Mouse (Mus musculus): ENCODE results near the gene Cyp2d26. TPM values are rescaled to one million over a fixed set of nuclear protein-coding genes. Genes with fewer than 3 reads are reported as not detected.

Gene Cyp2d26
- polyA plus RNA-seq (2016; fragmentation: Nextera tagmentation; extraction: Ambion mirVana): not detected in 2 replicates

DNA sequence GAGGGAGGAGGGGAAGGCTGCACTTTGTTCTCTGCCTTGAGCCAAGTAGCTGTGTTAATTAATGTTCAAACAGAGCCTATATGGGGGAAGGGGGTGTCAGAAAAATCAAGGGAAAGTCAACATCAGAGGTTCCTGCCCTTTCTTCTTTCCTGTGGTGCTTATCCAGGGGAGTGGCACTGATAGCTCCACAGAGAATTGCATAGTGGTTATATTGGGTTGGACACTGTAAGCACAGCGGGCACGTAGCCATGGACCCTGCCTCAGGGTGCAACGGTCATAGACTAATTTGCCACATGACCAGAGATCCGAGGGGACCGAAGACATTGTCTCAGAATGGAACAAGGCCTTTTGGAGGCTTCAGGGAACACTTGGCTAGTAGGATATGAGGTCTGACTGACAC lies at the start of gene Cyp2d26:
TSS of gene Cyp2d26 (minus strand) at position 18 of the 400 bp plus-strand sequence.
- 92% methylated on average over 5 of the region's 5 CpGs for WGBS
- Histone ChIP-seq H3K4me2 (replicated peaks) (no peak within 1 kb of the TSS), H3K9me3 (no peaks in the 10 kb centered on the region), H3K9ac (replicated peaks) (no peak within 1 kb of the TSS), H3K4me3 (no peak within 1 kb of the TSS), H3K27ac (replicated peaks) (no peak within 1 kb of the TSS), H3K4me1 (no peaks in the 10 kb centered on the region), H3K27me3 (no peaks in the 10 kb centered on the region), H3K36me3 (no peaks in the 10 kb centered on the region)
- ATAC-seq (ENCODE audit: low FRiP score, low read depth): no peak

DNA sequence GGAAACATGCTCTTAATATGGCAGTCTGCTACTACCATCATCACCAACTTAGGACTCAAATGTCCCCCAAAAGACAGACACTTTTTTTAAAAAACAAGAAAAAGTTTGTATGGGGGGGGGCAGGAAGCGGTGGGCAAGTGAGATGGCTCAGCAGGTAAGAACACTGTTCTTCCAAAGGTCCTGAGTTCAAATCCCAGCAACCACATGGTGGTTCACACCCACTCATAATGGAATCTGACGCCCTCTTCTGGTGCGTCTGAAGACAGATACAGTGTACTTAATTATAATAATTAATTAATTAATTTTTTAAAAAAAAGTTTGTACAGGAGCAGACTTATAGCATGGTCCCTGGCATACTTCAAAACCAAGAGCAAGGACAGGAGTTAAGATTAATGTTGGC lies 45.1 kb upstream of the Cyp2d26 start:
- Histone ChIP-seq H3K4me2 (replicated peaks) (no peak overlapping the region), H3K27me3 (no peaks in the 10 kb centered on the region), H3K4me3 (no peak overlapping the region), H3K9ac (replicated peaks) (no peak overlapping the region), H3K27ac (replicated peaks) (no peak overlapping the region), H3K4me1 (no peaks in the 10 kb centered on the region), H3K9me3 (no peaks in the 10 kb centered on the region), H3K36me3 (no peaks in the 10 kb centered on the region)
- 93% methylated on average over 3 of the region's 3 CpGs for WGBS
- no peak for ATAC-seq (ENCODE audit: low FRiP score, low read depth)

GRCm38 (mm10) chr15:82829917-82830316 lies 35.8 kb upstream of the Cyp2d26 start:
- H3K27me3 ChIP-seq: no peaks in the 10 kb centered on the region
- ATAC-seq (ENCODE audit: low FRiP score, low read depth): no peak
- H3K9me3 ChIP-seq: no peaks in the 10 kb centered on the region
- 0 out of 2 replicates have a peak, but pooled peaks cover 5% of the 10 kb centered on the region for H3K36me3 ChIP-seq
- no peaks in the 10 kb centered on the region for H3K4me1 ChIP-seq
- no peak overlapping the region for H3K27ac ChIP-seq (replicated peaks)
- no peak overlapping the region for H3K4me2 ChIP-seq (replicated peaks)
- H3K9ac ChIP-seq (replicated peaks): no peak overlapping the region
- 89% methylated on average over 6 of the region's 6 CpGs for WGBS
- no peak overlapping the region for H3K4me3 ChIP-seq

GRCm38 (mm10) chr15:82825866-82826265 lies 31.8 kb upstream of the Cyp2d26 start:
- no peak for ATAC-seq (ENCODE audit: low FRiP score, low read depth)
- no peaks in the 10 kb centered on the region for H3K9me3 ChIP-seq
- H3K36me3 ChIP-seq: 0 out of 2 replicates have a peak, but pooled peaks cover 8% of the 10 kb centered on the region
- no peak overlapping the region for H3K27ac ChIP-seq (replicated peaks)
- no peak overlapping the region for H3K4me3 ChIP-seq
- H3K9ac ChIP-seq (replicated peaks): no peak overlapping the region
- no peaks in the 10 kb centered on the region for H3K27me3 ChIP-seq
- 0 out of 2 replicates have a peak, but pooled peaks cover 5% of the 10 kb centered on the region for H3K4me1 ChIP-seq
- no peak overlapping the region for H3K4me2 ChIP-seq (replicated peaks)

GRCm38 (mm10) chr15:82822347-82822746 lies 28.3 kb upstream of the Cyp2d26 start:
- Histone ChIP-seq H3K4me1 (0 out of 2 replicates have a peak, but pooled peaks cover 5% of the 10 kb centered on the region), H3K36me3 (0 out of 2 replicates have a peak, but pooled peaks cover 8% of the 10 kb centered on the region), H3K27me3 (no peaks in the 10 kb centered on the region), H3K4me2 (replicated peaks) (no peak overlapping the region), H3K9ac (replicated peaks) (no peak overlapping the region), H3K4me3 (no peak overlapping the region), H3K9me3 (no peaks in the 10 kb centered on the region), H3K27ac (replicated peaks) (no peak overlapping the region)
- ATAC-seq (ENCODE audit: low FRiP score, low read depth): no peak
- WGBS: 85% methylated on average over 3 of the region's 4 CpGs

- Histone ChIP-seq H3K4me3 (no peak overlapping the region), H3K9ac (replicated peaks) (no peak overlapping the region), H3K4me2 (replicated peaks) (no peak overlapping the region), H3K36me3 (0 out of 2 replicates have a peak, but pooled peaks cover 8% of the 10 kb centered on the region), H3K27me3 (no peaks in the 10 kb centered on the region), H3K9me3 (no peaks in the 10 kb centered on the region), H3K4me1 (0 out of 2 replicates have a peak, but pooled peaks cover 5% of the 10 kb centered on the region), H3K27ac (replicated peaks) (no peak overlapping the region)
- ATAC-seq (ENCODE audit: low FRiP score, low read depth): no peak
- WGBS: 87% methylated on average over 1 of the region's 1 CpGs
Measured at GRCm38 (mm10) chr15:82821657-82822056, 27.6 kb upstream of the Cyp2d26 start.

- H3K9me3 ChIP-seq: no peaks in the 10 kb centered on the region
- H3K27me3 ChIP-seq: no peaks in the 10 kb centered on the region
- peaks cover 9% of the 10 kb centered on the region for H3K36me3 ChIP-seq
- H3K4me1 ChIP-seq: no peaks in the 10 kb centered on the region
- H3K4me3 ChIP-seq: no peak overlapping the region
- H3K4me2 ChIP-seq (replicated peaks): no peak overlapping the region
- no peak overlapping the region for H3K27ac ChIP-seq (replicated peaks)
- WGBS: 87% methylated on average over 4 of the region's 4 CpGs
- no peak overlapping the region for H3K9ac ChIP-seq (replicated peaks)
- ATAC-seq (ENCODE audit: low FRiP score, low read depth): no peak
Measured at GRCm38 (mm10) chr15:82815296-82815695, 21.2 kb upstream of the Cyp2d26 start.

DNA sequence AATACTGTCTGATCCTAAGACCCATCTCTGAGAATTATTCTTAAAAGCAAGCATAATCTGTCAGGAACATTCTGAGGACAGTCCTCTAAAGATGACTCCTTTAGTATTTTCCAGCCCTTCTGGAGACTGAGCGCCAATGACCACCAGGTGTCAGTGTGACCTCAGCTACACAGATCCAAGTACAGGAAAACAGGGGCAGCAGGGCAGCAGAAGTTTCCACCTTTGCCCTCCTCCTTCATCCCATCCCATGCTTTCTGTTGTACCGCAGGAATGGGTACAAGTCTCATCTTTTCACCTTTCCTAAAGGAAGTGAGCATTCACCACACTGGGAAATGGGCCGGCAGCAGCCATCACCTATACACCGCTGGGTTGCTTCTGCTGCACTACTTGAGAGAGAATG lies 20.7 kb upstream of the Cyp2d26 start:
- Histone ChIP-seq H3K9me3 (no peaks in the 10 kb centered on the region), H3K4me1 (peaks cover under 1% of the 10 kb centered on the region; the same call in 1 of the 2 replicates), H3K27ac (replicated peaks) (no peak overlapping the region), H3K4me2 (replicated peaks) (no peak overlapping the region), H3K27me3 (no peaks in the 10 kb centered on the region), H3K36me3 (peaks cover 12% of the 10 kb centered on the region), H3K9ac (replicated peaks) (no peak overlapping the region), H3K4me3 (no peak overlapping the region)
- ATAC-seq (ENCODE audit: low FRiP score, low read depth): no peak
- WGBS: 66% methylated on average over 4 of the region's 4 CpGs

DNA sequence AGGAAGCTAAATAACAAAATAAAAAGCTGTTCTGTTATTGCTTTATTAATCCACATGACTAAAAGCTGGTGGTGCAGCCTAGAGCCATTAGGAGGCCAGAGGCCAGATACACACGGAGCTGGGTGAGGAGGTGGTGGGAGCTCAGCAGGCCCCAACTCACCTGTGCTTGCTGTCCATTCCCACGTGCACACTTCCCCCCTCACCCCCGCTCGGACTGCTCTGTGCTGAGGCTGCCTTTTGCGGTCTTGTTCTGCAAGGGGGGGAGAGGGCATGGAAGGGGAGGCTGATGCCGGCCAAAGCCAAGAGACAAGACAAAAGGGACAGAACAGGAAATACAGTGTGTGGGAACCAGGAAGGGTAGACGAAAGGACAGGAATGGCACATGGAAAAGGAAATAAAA lies 20.2 kb upstream of the Cyp2d26 start:
- no peaks in the 10 kb centered on the region for H3K27me3 ChIP-seq
- ATAC-seq (ENCODE audit: low FRiP score, low read depth): no peak
- H3K4me2 ChIP-seq (replicated peaks): no peak overlapping the region
- peaks cover 16% of the 10 kb centered on the region for H3K36me3 ChIP-seq
- H3K4me3 ChIP-seq: no peak overlapping the region
- H3K4me1 ChIP-seq: peaks cover 5% of the 10 kb centered on the region; the same call in 1 of the 2 replicates
- WGBS: 89% methylated on average over 7 of the region's 7 CpGs
- no peaks in the 10 kb centered on the region for H3K9me3 ChIP-seq
- no peak overlapping the region for H3K27ac ChIP-seq (replicated peaks)
- H3K9ac ChIP-seq (replicated peaks): no peak overlapping the region

DNA sequence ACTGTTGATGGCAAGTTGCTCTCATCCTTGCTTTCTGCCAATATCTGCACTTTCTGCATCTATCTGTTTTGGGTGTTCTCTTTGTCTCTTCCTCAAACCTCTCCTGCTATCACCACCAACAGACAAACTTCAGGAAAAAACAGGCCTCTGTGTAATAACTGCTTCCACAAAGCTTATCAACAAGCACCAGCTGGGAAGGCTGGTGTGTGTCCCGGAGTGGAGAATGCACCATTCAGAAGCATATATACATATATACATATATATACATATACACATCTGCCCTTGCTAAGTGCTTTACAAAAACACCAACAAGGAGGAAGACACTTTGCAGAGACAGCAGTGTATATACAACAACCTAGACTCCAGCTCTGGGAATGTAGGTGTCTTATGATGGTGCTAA lies 16.5 kb upstream of the Cyp2d26 start:
- peaks cover 16% of the 10 kb centered on the region for H3K36me3 ChIP-seq
- WGBS: 96% methylated on average over 1 of the region's 1 CpGs
- H3K27me3 ChIP-seq: no peaks in the 10 kb centered on the region
- no peak overlapping the region for H3K4me2 ChIP-seq (replicated peaks)
- no peak overlapping the region for H3K27ac ChIP-seq (replicated peaks)
- peaks cover 5% of the 10 kb centered on the region; the same call in 1 of the 2 replicates for H3K4me1 ChIP-seq
- H3K9ac ChIP-seq (replicated peaks): no peak overlapping the region
- no peak for ATAC-seq (ENCODE audit: low FRiP score, low read depth)
- no peaks in the 10 kb centered on the region for H3K9me3 ChIP-seq
- no peak overlapping the region for H3K4me3 ChIP-seq

- ATAC-seq (ENCODE audit: low FRiP score, low read depth): no peak
- H3K4me1 ChIP-seq: peaks cover 5% of the 10 kb centered on the region; the same call in 1 of the 2 replicates
- H3K9me3 ChIP-seq: no peaks in the 10 kb centered on the region
- H3K36me3 ChIP-seq: peaks cover 16% of the 10 kb centered on the region
- H3K27ac ChIP-seq (replicated peaks): no peak overlapping the region
- no peak overlapping the region for H3K9ac ChIP-seq (replicated peaks)
- H3K4me2 ChIP-seq (replicated peaks): no peak overlapping the region
- no peaks in the 10 kb centered on the region for H3K27me3 ChIP-seq
- H3K4me3 ChIP-seq: no peak overlapping the region
- 70% methylated on average over 6 of the region's 6 CpGs for WGBS
Measured at GRCm38 (mm10) chr15:82809511-82809910, 15.4 kb upstream of the Cyp2d26 start.

DNA sequence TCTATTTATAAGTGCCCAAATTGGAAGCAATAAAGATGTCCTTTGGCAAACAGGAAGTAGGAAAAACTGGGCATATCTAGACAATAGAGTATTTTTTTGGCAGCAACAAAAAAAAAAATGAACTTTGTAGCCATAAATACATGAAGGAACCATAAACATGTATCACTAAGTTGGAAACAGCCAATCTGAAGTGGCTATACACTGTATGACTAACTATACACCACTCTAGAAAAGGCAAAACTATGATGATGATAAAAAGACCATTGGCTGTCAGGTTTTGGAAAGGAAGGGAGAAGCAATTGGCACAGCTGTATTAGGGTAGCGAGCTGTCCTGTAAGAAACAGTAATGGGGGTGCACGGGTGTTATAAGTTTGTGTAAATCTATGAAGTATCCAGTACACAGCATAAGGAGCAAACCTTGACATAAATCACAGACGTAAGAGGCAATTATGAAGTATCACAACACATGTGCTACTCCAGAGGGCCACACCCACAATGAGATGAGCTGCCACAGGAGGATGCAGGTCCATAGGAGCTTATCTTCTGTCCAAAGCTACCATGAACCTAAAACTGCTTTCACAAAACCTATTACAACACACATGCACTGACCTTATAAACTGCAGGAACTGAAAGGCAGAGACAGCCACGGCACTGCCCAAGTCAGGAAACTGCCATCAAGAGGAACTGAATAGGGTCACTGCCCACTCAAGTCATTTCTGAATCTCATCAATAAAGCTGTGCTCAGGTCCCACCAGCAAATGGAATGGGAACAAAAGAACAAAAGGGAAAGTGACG lies 13.1 kb upstream of the Cyp2d26 start:
- Histone ChIP-seq H3K9ac (replicated peaks) (no peak overlapping the region), H3K4me3 (no peak overlapping the region), H3K9me3 (no peaks in the 10 kb centered on the region), H3K36me3 (0 out of 2 replicates have a peak, but pooled peaks cover 10% of the 10 kb centered on the region), H3K4me1 (peaks cover 5% of the 10 kb centered on the region; the same call in 1 of the 2 replicates), H3K4me2 (replicated peaks) (no peak overlapping the region), H3K27ac (replicated peaks) (no peak overlapping the region), H3K27me3 (no peaks in the 10 kb centered on the region)
- no peak for ATAC-seq (ENCODE audit: low FRiP score, low read depth)
- 75% methylated on average over 5 of the region's 5 CpGs for WGBS
